Mouse (Mus musculus) intestine, embryonic 14.5 days (tissue): Measurements from ENCODE around the gene Slc48a1. TPM values are rescaled to one million over a fixed set of nuclear protein-coding genes. Genes with fewer than 3 reads are reported as not detected.

Source experiments
- ATAC-seq: fragments of 200-750 bp; cut with Nextera tagmentation; replicated peaks from 2 replicates; pipeline ENCODE4 v1.8.0; 2017; ENCODE audit warnings: low read depth, moderate number of reproducible peaks, moderate TSS enrichment, moderate library complexity; ENCODE audit not compliant: low FRiP score, low TSS enrichment
- DNase-seq: peaks from one replicate; pipeline ENCODE4 v3.0.0-alpha.2; 2018; ENCODE audit warnings: low spot score
- H3K27ac ChIP-seq: fragments of 300-500 bp; sonication (generic); 2 replicates; pipeline ENCODE4 v1.5.1; 2014; ENCODE audit warnings: low read depth, mild to moderate bottlenecking, control low read depth
- H3K27me3 ChIP-seq: fragments of 300-500 bp; sonication (generic); replicated peaks from 2 replicates; pipeline ENCODE4 v1.6.1; 2014; ENCODE audit warnings: low read length, control low read depth; ENCODE audit not compliant: control insufficient read depth, insufficient read depth
- H3K36me3 ChIP-seq: fragments of 300-500 bp; sonication (generic); 2 replicates; pipeline ENCODE4 v1.6.1; 2014; ENCODE audit warnings: low read length, control low read depth; ENCODE audit not compliant: control insufficient read depth, insufficient read depth
- H3K4me1 ChIP-seq: fragments of 300-500 bp; sonication (generic); replicated peaks from 2 replicates; pipeline ENCODE4 v1.6.1; 2014; ENCODE audit warnings: low read length, control low read depth, mixed read lengths; ENCODE audit not compliant: control insufficient read depth, insufficient read depth
- H3K4me2 ChIP-seq: fragments of 300-500 bp; sonication (generic); 2 replicates; pipeline ENCODE4 v1.6.1; 2014; ENCODE audit warnings: low read length
- H3K4me3 ChIP-seq: fragments of 300-500 bp; sonication (generic); 2 replicates; pipeline ENCODE4 v1.5.1; 2014; ENCODE audit warnings: low read depth, low read length, control low read depth, mixed read lengths
- H3K9ac ChIP-seq: fragments of 300-500 bp; sonication (generic); 2 replicates; pipeline ENCODE4 v1.6.1; 2014; ENCODE audit warnings: mild to moderate bottlenecking, low read length
- H3K9me3 ChIP-seq: fragments of 300-500 bp; sonication (generic); 2 replicates; pipeline ENCODE4 v1.6.1; 2016; ENCODE audit warnings: low read length, control low read depth; ENCODE audit not compliant: control insufficient read depth
- WGBS: fragments of 180-500 bp; shearing (Covaris S2); extraction: QIAGEN DNeasy Blood & Tissue Kit; methylation state at CpG from one replicate; pipeline ENCODE4 v1.1.7; 2014; 5-methylcytosine and 5-hydroxymethylcytosine counted together
- polyA plus RNA-seq: library from polyadenylated mRNA; unstranded; fragments of >200 nt; fragmentation: Nextera tagmentation; extraction: Ambion mirVana; gene quantifications from 2 replicates; pipeline ENCODE4 v1.2.1, GENCODE M21; 2014

Gene Slc48a1
- polyA plus RNA-seq, 1 experiment from 2014 or later = 22.5 TPM

DNA sequence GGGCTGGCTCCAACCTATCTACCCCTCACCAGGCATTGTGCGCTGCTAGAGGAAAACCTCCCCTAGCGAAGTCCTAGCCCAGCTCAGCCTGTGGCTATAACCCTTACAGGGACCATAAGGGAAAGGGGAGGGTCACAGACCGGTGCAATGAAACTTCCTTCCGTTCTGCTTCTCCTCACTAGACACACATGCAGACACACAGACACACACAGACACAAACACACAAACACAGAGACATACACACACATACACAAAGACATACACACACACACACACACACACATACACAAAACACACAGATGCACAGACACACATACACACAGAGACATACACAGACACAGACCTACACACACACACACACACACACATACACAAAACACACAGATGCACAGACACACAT is 35.7 kb upstream of the Slc48a1 start:
- H3K4me1 ChIP-seq = peaks cover 7% of the 10 kb centered on the region
- no peaks in the 10 kb centered on the region for H3K9me3 ChIP-seq
- no peak overlapping the region for H3K27ac ChIP-seq
- H3K4me2 ChIP-seq = no peak overlapping the region
- WGBS = 60% methylated on average over 4 of the region's 4 CpGs
- no peaks in the 10 kb centered on the region for H3K36me3 ChIP-seq
- no peak for DNase-seq
- H3K4me3 ChIP-seq = no peak overlapping the region
- no peak for ATAC-seq
- H3K9ac ChIP-seq = no peak overlapping the region
- no peaks in the 10 kb centered on the region for H3K27me3 ChIP-seq

- H3K4me3 ChIP-seq = no peak overlapping the region
- no peak overlapping the region for H3K27ac ChIP-seq
- H3K4me1 ChIP-seq = peaks cover 7% of the 10 kb centered on the region
- no peaks in the 10 kb centered on the region for H3K9me3 ChIP-seq
- WGBS = 77% methylated on average over 5 of the region's 5 CpGs
- H3K36me3 ChIP-seq = no peaks in the 10 kb centered on the region
- DNase-seq (no peak), ATAC-seq (no peak)
- no peak overlapping the region for H3K4me2 ChIP-seq
- H3K27me3 ChIP-seq = no peaks in the 10 kb centered on the region
- H3K9ac ChIP-seq = no peak overlapping the region
These were observed 35.1 kb upstream of the Slc48a1 start for GRCm38 (mm10) chr15:97743210-97743609.

- WGBS = 48% methylated on average over 12 of the region's 12 CpGs
These were observed 34.3 kb upstream of the Slc48a1 start for GRCm38 (mm10) chr15:97743961-97744525.

DNA sequence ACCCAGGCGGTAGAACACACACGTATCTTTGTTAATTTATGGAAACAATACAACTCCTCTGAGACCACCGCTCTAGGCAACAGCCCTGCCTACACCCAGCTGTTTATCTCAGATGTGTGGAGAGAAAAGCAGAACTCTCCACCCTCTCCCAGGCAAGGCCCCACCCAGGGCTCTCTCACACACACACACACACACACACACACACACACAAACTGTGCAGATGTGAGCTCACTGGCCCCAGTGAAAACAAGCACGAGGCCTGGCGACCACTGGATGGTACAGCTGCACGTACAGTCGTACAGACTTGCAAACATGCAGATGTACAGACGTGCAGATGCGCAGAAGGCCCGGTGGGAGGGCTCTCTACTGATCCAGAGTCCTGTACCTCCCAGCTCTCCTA is 33.4 kb upstream of the Slc48a1 start:
- H3K9ac ChIP-seq = no peak overlapping the region
- WGBS = 58% methylated on average over 10 of the region's 10 CpGs
- H3K27ac ChIP-seq = no peak overlapping the region
- H3K4me1 ChIP-seq = peaks cover 7% of the 10 kb centered on the region
- no peaks in the 10 kb centered on the region for H3K9me3 ChIP-seq
- DNase-seq (no peak), ATAC-seq (no peak)
- H3K36me3 ChIP-seq = no peaks in the 10 kb centered on the region
- no peak overlapping the region for H3K4me3 ChIP-seq
- no peak overlapping the region for H3K4me2 ChIP-seq
- no peaks in the 10 kb centered on the region for H3K27me3 ChIP-seq

More at GRCm38 (mm10) chr15:97743961-97744525, 34.3 kb upstream of the Slc48a1 start:
- no peaks in the 10 kb centered on the region for H3K9me3 ChIP-seq
- DNase-seq = no peak
- ATAC-seq = no peak
- H3K9ac ChIP-seq = no peak overlapping the region
- no peak overlapping the region for H3K27ac ChIP-seq
- H3K4me1 ChIP-seq = peaks cover 7% of the 10 kb centered on the region
- H3K4me2 ChIP-seq = no peak overlapping the region
- H3K36me3 ChIP-seq = no peaks in the 10 kb centered on the region
- no peak overlapping the region for H3K4me3 ChIP-seq
- no peaks in the 10 kb centered on the region for H3K27me3 ChIP-seq

- Histone ChIP-seq H3K9ac (no peak overlapping the region), H3K27me3 (no peaks in the 10 kb centered on the region), H3K4me2 (no peak overlapping the region), H3K4me3 (no peak overlapping the region), H3K27ac (no peak overlapping the region), H3K4me1 (peaks cover 9% of the 10 kb centered on the region), H3K36me3 (no peaks in the 10 kb centered on the region), H3K9me3 (no peaks in the 10 kb centered on the region)
- WGBS = 62% methylated on average over 10 of the region's 10 CpGs
- ATAC-seq (no peak), DNase-seq (no peak)
These were observed 33.0 kb upstream of the Slc48a1 start for GRCm38 (mm10) chr15:97745331-97745730.

DNA sequence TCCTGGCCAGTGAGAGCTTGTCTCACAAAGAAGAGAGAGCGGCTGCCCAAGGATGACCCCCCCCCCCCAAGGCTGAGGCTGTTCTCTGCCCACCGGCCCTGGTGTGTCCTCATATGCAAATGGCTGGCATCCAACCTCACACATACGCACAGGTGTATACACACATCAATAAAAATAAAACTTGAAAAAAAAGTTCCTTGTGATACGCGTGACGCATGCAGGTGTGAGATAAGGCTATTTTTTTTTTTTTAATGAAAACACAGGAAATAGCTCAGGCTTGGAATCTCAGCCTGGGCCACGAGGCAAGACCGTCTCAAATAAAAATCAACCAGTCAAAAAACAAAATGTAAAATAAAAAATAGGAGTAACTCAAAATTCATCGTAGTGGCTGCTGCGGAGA is 32.0 kb upstream of the Slc48a1 start:
- H3K4me2 ChIP-seq = no peak overlapping the region
- H3K27me3 ChIP-seq = no peaks in the 10 kb centered on the region
- H3K9me3 ChIP-seq = no peaks in the 10 kb centered on the region
- WGBS = 91% methylated on average over 10 of the region's 10 CpGs
- H3K4me3 ChIP-seq = no peak overlapping the region
- DNase-seq (no peak), ATAC-seq (no peak)
- no peak overlapping the region for H3K9ac ChIP-seq
- H3K36me3 ChIP-seq = no peaks in the 10 kb centered on the region
- H3K27ac ChIP-seq = no peak overlapping the region
- H3K4me1 ChIP-seq = peaks cover 18% of the 10 kb centered on the region

DNA sequence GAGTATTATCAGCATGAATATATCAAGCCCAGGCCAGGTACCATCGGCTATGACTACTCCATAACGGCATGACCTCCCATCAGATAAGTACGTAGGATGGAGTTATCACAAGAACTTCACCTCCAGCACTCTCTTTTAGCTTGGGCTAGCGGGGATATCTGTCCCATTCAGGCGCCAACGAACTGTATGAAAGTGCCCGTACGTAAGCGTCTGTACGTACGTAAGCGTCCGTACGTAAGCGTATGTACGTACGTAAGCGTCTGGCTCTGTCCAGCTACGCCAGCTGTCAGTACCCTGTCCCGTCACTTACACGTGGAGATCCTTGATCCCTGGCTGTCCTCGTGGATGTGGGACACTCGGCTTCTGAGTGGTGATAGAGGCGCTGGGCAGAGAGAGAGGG is 31.6 kb upstream of the Slc48a1 start:
- DNase-seq (no peak), ATAC-seq (no peak)
- H3K27me3 ChIP-seq = no peaks in the 10 kb centered on the region
- H3K9ac ChIP-seq = no peak overlapping the region
- H3K9me3 ChIP-seq = no peaks in the 10 kb centered on the region
- H3K4me2 ChIP-seq = no peak overlapping the region
- no peak overlapping the region for H3K27ac ChIP-seq
- no peaks in the 10 kb centered on the region for H3K36me3 ChIP-seq
- H3K4me3 ChIP-seq = no peak overlapping the region
- H3K4me1 ChIP-seq = peaks cover 18% of the 10 kb centered on the region
- WGBS = 91% methylated on average over 24 of the region's 24 CpGs

DNA sequence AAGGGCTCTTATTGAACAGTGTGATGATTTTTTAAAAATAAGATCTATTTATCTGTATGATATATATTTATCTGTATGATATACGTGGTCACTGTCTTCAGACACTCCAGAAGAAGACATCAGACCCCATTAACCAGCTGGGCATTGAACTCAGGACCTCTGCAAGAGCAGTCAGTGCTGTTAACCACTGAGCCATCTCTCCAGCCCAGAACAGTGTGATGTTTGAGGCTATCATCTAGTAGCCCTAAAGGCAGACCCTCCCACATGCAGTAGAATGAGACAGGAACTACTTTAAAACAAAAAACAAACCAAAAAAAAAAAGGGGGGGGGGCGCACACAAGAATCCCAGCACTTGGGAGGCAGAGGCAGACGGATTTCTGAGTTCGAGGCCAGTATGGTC is 30.8 kb upstream of the Slc48a1 start:
- no peak overlapping the region for H3K27ac ChIP-seq
- H3K36me3 ChIP-seq = no peaks in the 10 kb centered on the region
- DNase-seq (no peak), ATAC-seq (no peak)
- H3K27me3 ChIP-seq = no peaks in the 10 kb centered on the region
- no peak overlapping the region for H3K4me2 ChIP-seq
- H3K4me1 ChIP-seq = peaks cover 18% of the 10 kb centered on the region
- H3K9me3 ChIP-seq = no peaks in the 10 kb centered on the region
- no peak overlapping the region for H3K4me3 ChIP-seq
- WGBS = 88% methylated on average over 4 of the region's 4 CpGs
- no peak overlapping the region for H3K9ac ChIP-seq

DNA sequence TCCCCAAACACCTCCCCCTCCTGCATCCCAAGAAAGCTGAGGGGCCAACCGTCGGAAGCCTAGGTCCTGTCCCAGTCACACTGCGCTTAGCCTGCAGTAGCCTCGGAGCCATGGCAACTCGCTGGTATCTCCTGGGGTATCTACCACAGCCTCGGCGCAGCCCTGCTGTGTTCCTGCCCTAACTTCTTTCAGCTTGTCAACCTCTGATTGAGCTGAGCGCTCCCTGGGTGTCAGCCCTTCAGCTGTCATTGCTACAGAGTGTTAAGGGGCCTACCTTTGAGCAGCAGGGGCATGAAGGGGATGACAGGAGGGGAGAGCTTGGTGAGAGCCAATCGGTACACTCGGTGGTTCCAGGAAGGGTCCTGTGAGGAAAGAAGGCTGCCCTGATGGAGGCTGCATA is 30.0 kb upstream of the Slc48a1 start:
- H3K27me3 ChIP-seq = no peaks in the 10 kb centered on the region

More for the DNA sequence above, 30.0 kb upstream of the Slc48a1 start:
- DNase-seq = no peak
- H3K9ac ChIP-seq = no peak overlapping the region
- no peaks in the 10 kb centered on the region for H3K36me3 ChIP-seq
- peaks cover 18% of the 10 kb centered on the region for H3K4me1 ChIP-seq
- H3K27ac ChIP-seq = no peak overlapping the region
- H3K9me3 ChIP-seq = no peaks in the 10 kb centered on the region
- no peak overlapping the region for H3K4me2 ChIP-seq
- H3K4me3 ChIP-seq = no peak overlapping the region
- WGBS = 68% methylated on average over 10 of the region's 10 CpGs
- no peak for ATAC-seq
